Mouse (Mus musculus): ENCODE measurements around the gene Mob1b.

- TF ChIP-seq CTCF (IDR thresholded peaks at IDR 0.05): no peak
- peak; percentile 24; the same call in 1 of the 2 replicates for TF ChIP-seq EP300 (IDR thresholded peaks at IDR 0.05)
These were observed 21.3 kb upstream of the Mob1b start for GRCm38 (mm10) chr5:88699251-88699913.

All from lung, postnatal 0 days (tissue).